Mouse (Mus musculus): ENCODE data around the gene Usp25. TPM values are rescaled to one million over a fixed set of nuclear protein-coding genes. Genes with fewer than 3 reads are reported as not detected.

The Usp25 gene
- polyA plus RNA-seq, 1 experiment from 2014 or later = 23.4 TPM

- no peak for TF ChIP-seq EP300 (IDR thresholded peaks at IDR 0.05; ENCODE audit: low read depth)
- no peak for TF ChIP-seq CTCF (IDR thresholded peaks at IDR 0.05; ENCODE audit: low read depth)
- ATAC-seq (no peak), DNase-seq (no peak)
- WGBS (ENCODE audit: insufficient replicate concordance) = 92% methylated on average over 5 of the region's 5 CpGs
- Histone ChIP-seq H3K36me3 (replicated peaks; ENCODE audit: insufficient read depth, low read length) (peaks cover 33% of the 10 kb centered on the region), H3K27me3 (ENCODE audit: insufficient read depth, low read length) (no peaks in the 10 kb centered on the region), H3K4me3 (ENCODE audit: low read depth, low read length) (no peak overlapping the region), H3K9me3 (ENCODE audit: low read length) (no peaks in the 10 kb centered on the region), H3K27ac (ENCODE audit: low read depth) (no peak overlapping the region), H3K9ac (replicated peaks) (no peak overlapping the region), H3K4me2 (ENCODE audit: low read depth, low read length) (no peak overlapping the region), H3K4me1 (ENCODE audit: insufficient read depth) (no peaks in the 10 kb centered on the region)
These were observed 90.2 kb downstream of the Usp25 start for GRCm38 (mm10) chr16:77103637-77104264.

GRCm38 (mm10) chr16:77111268-77111667 lies 97.8 kb downstream of the Usp25 start:
- no peaks in the 10 kb centered on the region for H3K4me1 ChIP-seq (ENCODE audit: insufficient read depth)
- peak; percentile 51; the same call in 1 of the 2 replicates for ATAC-seq
- no peaks in the 10 kb centered on the region; the same call in 1 of the 2 replicates for H3K9me3 ChIP-seq (ENCODE audit: low read length)
- no peaks in the 10 kb centered on the region for H3K27me3 ChIP-seq (ENCODE audit: insufficient read depth, low read length)
- peaks cover 64% of the 10 kb centered on the region for H3K36me3 ChIP-seq (replicated peaks; ENCODE audit: insufficient read depth, low read length)
- no peak for TF ChIP-seq EP300 (IDR thresholded peaks at IDR 0.05; ENCODE audit: low read depth)
- TF ChIP-seq CTCF (IDR thresholded peaks at IDR 0.05; ENCODE audit: low read depth) = no peak
- no peak overlapping the region for H3K9ac ChIP-seq (replicated peaks)
- WGBS (ENCODE audit: insufficient replicate concordance) = 71% methylated on average over 1 of the region's 1 CpGs
- H3K4me2 ChIP-seq (ENCODE audit: low read depth, low read length) = no peak overlapping the region
- no peak overlapping the region for H3K4me3 ChIP-seq (ENCODE audit: low read depth, low read length)
- no peak overlapping the region for H3K27ac ChIP-seq (ENCODE audit: low read depth)
- no peak for DNase-seq

GRCm38 (mm10) chr16:77125908-77126307 lies 112.4 kb downstream of the Usp25 start:
- Histone ChIP-seq H3K9me3 (ENCODE audit: low read length) (no peaks in the 10 kb centered on the region), H3K27ac (ENCODE audit: low read depth) (no peak overlapping the region), H3K4me2 (ENCODE audit: low read depth, low read length) (no peak overlapping the region), H3K4me1 (ENCODE audit: insufficient read depth) (no peaks in the 10 kb centered on the region), H3K27me3 (ENCODE audit: insufficient read depth, low read length) (no peaks in the 10 kb centered on the region), H3K9ac (replicated peaks) (no peak overlapping the region), H3K4me3 (ENCODE audit: low read depth, low read length) (no peak overlapping the region), H3K36me3 (replicated peaks; ENCODE audit: insufficient read depth, low read length) (no peaks in the 10 kb centered on the region)
- 35% methylated on average over 1 of the region's 1 CpGs for WGBS (ENCODE audit: insufficient replicate concordance)
- DNase-seq (no peak), ATAC-seq (no peak)
- TF ChIP-seq EP300 (IDR thresholded peaks at IDR 0.05; ENCODE audit: low read depth) (no peak), CTCF (IDR thresholded peaks at IDR 0.05; ENCODE audit: low read depth) (no peak)

DNA sequence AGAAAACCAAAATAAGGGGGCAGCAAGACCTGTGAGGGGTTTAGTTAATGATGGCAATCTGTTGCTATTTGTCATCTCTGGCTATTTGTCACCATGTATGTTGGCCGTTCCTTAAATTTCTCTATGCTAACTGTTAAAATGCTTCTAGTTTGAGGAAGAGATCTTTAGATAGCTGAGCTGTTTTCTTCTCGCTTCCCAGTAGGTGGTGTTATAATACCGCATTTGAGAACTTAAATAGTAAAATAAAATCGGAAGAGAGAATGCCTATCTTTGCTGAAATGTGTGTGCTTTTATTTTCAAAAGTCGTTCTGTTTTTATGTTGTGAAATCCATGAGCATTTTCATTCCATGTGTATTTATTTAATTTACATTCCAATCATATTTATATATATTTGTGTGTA lies 115.2 kb downstream of the Usp25 start:
- 28% methylated on average over 5 of the region's 5 CpGs for WGBS (ENCODE audit: insufficient replicate concordance)
- TF ChIP-seq EP300 (IDR thresholded peaks at IDR 0.05; ENCODE audit: low read depth) = no peak
- TF ChIP-seq CTCF (IDR thresholded peaks at IDR 0.05; ENCODE audit: low read depth) = peak; percentile 45
- no peak overlapping the region for H3K4me2 ChIP-seq (ENCODE audit: low read depth, low read length)

GRCm38 (mm10) chr16:77133055-77133454 lies 119.5 kb downstream of the Usp25 start:
- H3K36me3 ChIP-seq (replicated peaks; ENCODE audit: insufficient read depth, low read length) = no peaks in the 10 kb centered on the region
- WGBS (ENCODE audit: insufficient replicate concordance) = 64% methylated on average over 5 of the region's 5 CpGs
- DNase-seq (no peak), ATAC-seq (no peak)
- H3K4me3 ChIP-seq (ENCODE audit: low read depth, low read length) = no peak overlapping the region
- H3K9me3 ChIP-seq (ENCODE audit: low read length) = no peaks in the 10 kb centered on the region
- no peak overlapping the region for H3K4me2 ChIP-seq (ENCODE audit: low read depth, low read length)
- H3K27me3 ChIP-seq (ENCODE audit: insufficient read depth, low read length) = no peaks in the 10 kb centered on the region
- no peak overlapping the region for H3K9ac ChIP-seq (replicated peaks)
- no peak for TF ChIP-seq CTCF (IDR thresholded peaks at IDR 0.05; ENCODE audit: low read depth)
- no peak for TF ChIP-seq EP300 (IDR thresholded peaks at IDR 0.05; ENCODE audit: low read depth)
- H3K4me1 ChIP-seq (ENCODE audit: insufficient read depth) = no peaks in the 10 kb centered on the region
- H3K27ac ChIP-seq (ENCODE audit: low read depth) = no peak overlapping the region

More for the DNA sequence above, 115.2 kb downstream of the Usp25 start:
- Histone ChIP-seq H3K4me3 (ENCODE audit: low read depth, low read length) (no peak overlapping the region), H3K9me3 (ENCODE audit: low read length) (no peaks in the 10 kb centered on the region), H3K27ac (ENCODE audit: low read depth) (no peak overlapping the region), H3K27me3 (ENCODE audit: insufficient read depth, low read length) (no peaks in the 10 kb centered on the region), H3K36me3 (replicated peaks; ENCODE audit: insufficient read depth, low read length) (no peaks in the 10 kb centered on the region), H3K9ac (replicated peaks) (no peak overlapping the region), H3K4me1 (ENCODE audit: insufficient read depth) (no peaks in the 10 kb centered on the region)
- no peak for ATAC-seq
- no peak for DNase-seq

DNA sequence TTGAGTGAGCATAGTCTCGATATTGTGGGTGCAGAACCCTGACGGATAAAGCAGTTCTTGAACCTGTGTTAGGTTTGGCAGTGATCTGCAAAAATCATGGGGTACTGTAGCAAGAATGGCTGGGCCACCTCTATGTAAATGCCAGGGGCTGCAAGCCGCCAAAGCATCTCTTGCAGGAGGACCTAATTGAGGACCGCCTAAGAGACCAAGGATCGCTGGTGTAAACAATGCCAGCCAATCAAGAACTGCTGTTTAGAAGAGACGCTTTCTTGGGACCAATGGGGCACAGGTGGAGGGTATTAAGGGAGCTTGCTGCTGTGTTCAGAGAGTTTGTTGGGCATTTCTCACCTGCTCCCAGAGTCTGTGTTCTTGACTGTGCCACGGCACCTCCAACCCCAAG lies 127.1 kb downstream of the Usp25 start:
- H3K9ac ChIP-seq (replicated peaks) = no peak overlapping the region
- no peak for ATAC-seq
- WGBS (ENCODE audit: insufficient replicate concordance) = 79% methylated on average over 7 of the region's 7 CpGs
- DNase-seq = no peak
- no peak overlapping the region for H3K4me3 ChIP-seq (ENCODE audit: low read depth, low read length)
- H3K27me3 ChIP-seq (ENCODE audit: insufficient read depth, low read length) = no peaks in the 10 kb centered on the region
- H3K4me1 ChIP-seq (ENCODE audit: insufficient read depth) = no peaks in the 10 kb centered on the region
- no peak overlapping the region for H3K4me2 ChIP-seq (ENCODE audit: low read depth, low read length)
- H3K27ac ChIP-seq (ENCODE audit: low read depth) = no peak overlapping the region
- TF ChIP-seq CTCF (IDR thresholded peaks at IDR 0.05; ENCODE audit: low read depth) (no peak), EP300 (IDR thresholded peaks at IDR 0.05; ENCODE audit: low read depth) (no peak)
- no peaks in the 10 kb centered on the region for H3K9me3 ChIP-seq (ENCODE audit: low read length)
- no peaks in the 10 kb centered on the region for H3K36me3 ChIP-seq (replicated peaks; ENCODE audit: insufficient read depth, low read length)
